In the genomic region with DNA sequence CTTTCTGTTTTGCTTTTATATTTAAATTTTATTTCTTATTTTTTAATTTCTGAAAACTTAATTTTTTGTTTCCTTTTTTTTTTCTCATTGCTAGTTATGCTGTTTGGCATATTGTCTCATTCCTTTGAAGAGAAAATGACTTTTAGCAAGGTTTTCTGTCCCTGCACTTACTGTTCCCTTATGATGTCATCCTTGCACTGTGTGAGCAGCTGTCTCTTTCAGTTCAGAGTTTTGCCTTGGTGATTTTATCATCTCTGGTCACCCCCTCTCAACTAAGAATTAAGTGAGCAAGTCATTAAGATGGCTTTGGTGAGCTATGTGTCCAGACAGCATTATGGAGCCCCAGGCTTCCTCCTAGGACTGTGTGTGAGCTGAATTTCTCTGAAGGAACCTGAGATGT, we compare ENCODE assay signal across 33 mouse cellular contexts.
"Had no signal": no experiment of that assay in that cellular context is flagged by ENCODE, and none has a peak within 500 bp of the region (broad histone marks: within the 10 kb centered on the region; RNA-seq: fewer than 3 reads in every experiment).

No protein-coding gene starts in this region.

- H3K36me3 ChIP-seq: heart, embryonic 12.5 days; heart, embryonic 13.5 days; heart, embryonic 15.5 days; hindbrain, embryonic 10.5 days; hindbrain, embryonic 12.5 days; hindbrain, embryonic 13.5 days; hindbrain, embryonic 15.5 days; intestine, embryonic 15.5 days; kidney, embryonic 15.5 days had no signal

- H3K4me1 ChIP-seq: heart, embryonic 12.5 days; heart, embryonic 13.5 days; heart, embryonic 15.5 days; hindbrain, embryonic 10.5 days; hindbrain, embryonic 12.5 days; hindbrain, embryonic 13.5 days; hindbrain, embryonic 15.5 days; intestine, embryonic 15.5 days; kidney, embryonic 15.5 days had no signal

- H3K9ac ChIP-seq: heart, embryonic 12.5 days; heart, embryonic 13.5 days; heart, embryonic 15.5 days; hindbrain, embryonic 12.5 days; hindbrain, embryonic 13.5 days; hindbrain, embryonic 14.5 days; hindbrain, embryonic 15.5 days; intestine, embryonic 15.5 days; kidney, embryonic 15.5 days had no signal

- H3K4me3 ChIP-seq: heart, embryonic 12.5 days; heart, embryonic 13.5 days; heart, embryonic 15.5 days; hindbrain, embryonic 10.5 days; hindbrain, embryonic 12.5 days; hindbrain, embryonic 13.5 days; hindbrain, embryonic 15.5 days; intestine, embryonic 15.5 days; kidney, embryonic 15.5 days; layer of hippocampus, adult 2 months; left cerebral cortex, adult 2 months had no signal

- DNase-seq: heart, postnatal 10 days; heart, postnatal 14 days; heart, postnatal 36 days; heart, postnatal 4 days; kidney, adult 11 months; kidney, adult 18-20 months; kidney, adult 2 months; kidney, adult 8-10 months; kidney, adult 9 months; kidney, postnatal 10 days; kidney, postnatal 14 days; kidney, postnatal 25 days; kidney, postnatal 36 days; kidney, postnatal 4 days; layer of hippocampus, adult 9-11 months had no signal

- H3K4me2 ChIP-seq: heart, embryonic 12.5 days; heart, embryonic 13.5 days; heart, embryonic 15.5 days; hindbrain, embryonic 12.5 days; hindbrain, embryonic 13.5 days; hindbrain, embryonic 14.5 days; hindbrain, embryonic 15.5 days; intestine, embryonic 15.5 days; kidney, embryonic 15.5 days had no signal

- ATAC-seq: hindbrain, embryonic 16.5 days; hindbrain, postnatal 0 days; inflammation-experienced regulatory T-cells, adult 6 months; intestine, embryonic 15.5 days; intestine, embryonic 16.5 days; intestine, postnatal 0 days had no signal

- H3K27ac ChIP-seq: heart, embryonic 13.5 days; heart, embryonic 15.5 days; hindbrain, embryonic 10.5 days; hindbrain, embryonic 12.5 days; hindbrain, embryonic 13.5 days; hindbrain, embryonic 14.5 days; hindbrain, embryonic 15.5 days; hindbrain, postnatal 0 days; intestine, embryonic 15.5 days; kidney, embryonic 15.5 days; kidney, postnatal 0 days; layer of hippocampus, adult 2 months; left cerebral cortex, adult 2 months had no signal

- H3K27me3 ChIP-seq: heart, embryonic 12.5 days; heart, embryonic 13.5 days; heart, embryonic 15.5 days; hindbrain, embryonic 12.5 days; hindbrain, embryonic 13.5 days; hindbrain, embryonic 15.5 days; intestine, embryonic 15.5 days; kidney, embryonic 15.5 days had no signal

- H3K9me3 ChIP-seq: heart, embryonic 12.5 days; heart, embryonic 13.5 days; heart, embryonic 15.5 days; hindbrain, embryonic 10.5 days; hindbrain, embryonic 12.5 days; hindbrain, embryonic 13.5 days; hindbrain, embryonic 15.5 days; intestine, embryonic 15.5 days; kidney, embryonic 15.5 days had no signal
